Mouse (Mus musculus) ES-E14 (cell line): Measurements from ENCODE around the gene Map3k21. TPM values are rescaled to one million over a fixed set of nuclear protein-coding genes. Genes with fewer than 3 reads are reported as not detected.

Source experiments
- DNase-seq: peaks from one replicate; pipeline ENCODE4 v3.0.0-alpha.2; 2013; ENCODE audit warnings: low read depth, low spot score
- H3K27ac ChIP-seq: 2 replicates; pipeline ENCODE4 v1.5.1; 2012; ENCODE audit warnings: low read depth, mild to moderate bottlenecking, low read length, moderate library complexity, mixed read lengths; ENCODE audit not compliant: poor library complexity, insufficient read depth, severe bottlenecking
- H3K36me3 ChIP-seq: 2 replicates; pipeline ENCODE4 v1.6.1; 2012; ENCODE audit warnings: mild to moderate bottlenecking, low read length, moderate library complexity, mixed read lengths; ENCODE audit not compliant: control insufficient read depth, poor library complexity, insufficient read depth, severe bottlenecking
- H3K4me1 ChIP-seq, 2 experiments: fragments of 150-350 bp in 1 of 2; sonication (generic) in 1 of 2; 2 replicates each; pipeline ENCODE4 v1.6.1; 2012; ENCODE audit warnings: low read length in 2 of 2, mild to moderate bottlenecking in 1 of 2, mixed read lengths in 1 of 2; ENCODE audit not compliant: control insufficient read depth in 2 of 2, insufficient read depth in 2 of 2, poor library complexity in 1 of 2
- H3K4me3 ChIP-seq, 2 experiments: fragments of 150-350 bp in 1 of 2; sonication (generic) in 1 of 2; 2 replicates each; pipeline ENCODE4 v1.5.1; 2012; ENCODE audit warnings: low read length in 2 of 2, low read depth in 1 of 2, mild to moderate bottlenecking in 1 of 2, mixed read lengths in 1 of 2; ENCODE audit not compliant: insufficient read depth in 1 of 2, poor library complexity in 1 of 2, severe bottlenecking in 1 of 2
- H3K9ac ChIP-seq: 2 replicates; pipeline ENCODE4 v1.6.1; 2012; ENCODE audit warnings: low read depth, mild to moderate bottlenecking, low read length, mixed read lengths; ENCODE audit not compliant: poor library complexity, insufficient read depth, severe bottlenecking
- H3K9me3 ChIP-seq: fragments of 150-350 bp; sonication (generic); 2 replicates; pipeline ENCODE4 v1.6.1; 2012; ENCODE audit warnings: low read depth, mild to moderate bottlenecking, low read length; ENCODE audit not compliant: control insufficient read depth, insufficient read depth
- CHD2 ChIP-seq: IDR thresholded peaks from 2 replicates; pipeline ENCODE4 v1.6.1; 2014; ENCODE audit warnings: mild to moderate bottlenecking, low read depth, low read length, inconsistent platforms
- HCFC1 ChIP-seq: IDR thresholded peaks from 2 replicates; pipeline ENCODE4 v1.6.1; 2012; ENCODE audit warnings: low read length, inconsistent platforms, borderline replicate concordance; ENCODE audit not compliant: insufficient read depth
- MAFK ChIP-seq: IDR thresholded peaks from 2 replicates; pipeline ENCODE4 v1.6.1; 2014; ENCODE audit warnings: mild to moderate bottlenecking, low read depth, low read length, inconsistent platforms; ENCODE audit not compliant: insufficient read depth
- ZC3H11A ChIP-seq: IDR thresholded peaks from 2 replicates; pipeline ENCODE4 v1.6.1; 2012; ENCODE audit warnings: low read depth, mild to moderate bottlenecking, inconsistent platforms, low read length, borderline replicate concordance
- ZNF384 ChIP-seq: IDR thresholded peaks from 2 replicates; pipeline ENCODE4 v1.6.1; 2012; ENCODE audit warnings: low read depth, low read length, inconsistent platforms
- in situ Hi-C, 2 experiments: fragments of 600-800 bp; cut with MboI; formaldehyde crosslinking; loops; one replicate each; pipeline ENCODE4 v1.15.1; 2025; ENCODE audit warnings: low sequenced_read_pairs in 2 of 2, inconsistent platforms in 1 of 2; ENCODE audit not compliant: unreplicated experiment in 2 of 2
- total RNA-seq: library from RNA; depleted of rRNA; stranded (reverse); fragments of 300-350 nt; gene quantifications from 2 replicates; pipeline ENCODE4 v1.2.3, GENCODE M21; 2012; rRNA removed

Gene Map3k21
- total RNA-seq, result 0.04 and 0.11 TPM in 2 replicates

GRCm38 (mm10) chr8:125910365-125911228 lies at the start of gene Map3k21:
Gene Map3k21 (plus strand): TSS chr8:125910450.
- no peak within 1 kb of the TSS for H3K27ac ChIP-seq

GRCm38 (mm10) chr8:125866125-125866524 lies 44.1 kb upstream of the Map3k21 start:
- DNase-seq, result no peak
- H3K9ac ChIP-seq, result no peak overlapping the region
- no peak overlapping the region for H3K27ac ChIP-seq
- TF ChIP-seq HCFC1 (no peak), ZNF384 (no peak)
- in situ Hi-C loops, result loop anchor here in 1 of 2 experiments (5.0 to 10.0 kb wide), 2 partner anchors 294 to 681 kb away; no protein-coding TSS in a partner anchor
- peaks cover 4 to 7% of the 10 kb centered on the region in 2 experiments; a peak in 3 of 4 replicates for H3K4me1 ChIP-seq
- no peaks in the 10 kb centered on the region for H3K36me3 ChIP-seq
- H3K4me3 ChIP-seq, result no peak overlapping the region
- no peaks in the 10 kb centered on the region for H3K9me3 ChIP-seq

More at GRCm38 (mm10) chr8:125910365-125911228, at the start of gene Map3k21:
- in situ Hi-C loops, result no loop called here
- Histone ChIP-seq H3K9me3 (no peaks in the 10 kb centered on the region), H3K36me3 (no peaks in the 10 kb centered on the region), H3K4me3 (peak within 1 kb of the TSS; percentile 64 to 67), H3K9ac (peak within 1 kb of the TSS; percentile 41; the same call in 1 of the 2 replicates), H3K4me1 (no peaks in the 10 kb centered on the region)
- no peak for DNase-seq
- TF ChIP-seq CHD2, result no peak
- no peak for TF ChIP-seq ZC3H11A
- no peak for TF ChIP-seq HCFC1

GRCm38 (mm10) chr8:125868552-125868951 lies 41.7 kb upstream of the Map3k21 start:
- H3K27ac ChIP-seq, result no peak overlapping the region
- peaks cover 4 to 7% of the 10 kb centered on the region in 2 experiments; a peak in 3 of 4 replicates for H3K4me1 ChIP-seq
- peak; percentile 53 for DNase-seq
- in situ Hi-C loops, result loop anchor here in 1 of 2 experiments (5.0 to 10.0 kb wide), 2 partner anchors 296 to 684 kb away; no protein-coding TSS in a partner anchor
- no peak overlapping the region for H3K9ac ChIP-seq
- H3K4me3 ChIP-seq, result no peak overlapping the region
- H3K9me3 ChIP-seq, result no peaks in the 10 kb centered on the region
- no peak for TF ChIP-seq HCFC1
- TF ChIP-seq CHD2, result no peak
- no peak for TF ChIP-seq MAFK
- no peak for TF ChIP-seq ZC3H11A
- no peak for TF ChIP-seq ZNF384
- H3K36me3 ChIP-seq, result no peaks in the 10 kb centered on the region

- Histone ChIP-seq H3K4me1 (peaks cover 4 to 7% of the 10 kb centered on the region in 2 experiments; a peak in 3 of 4 replicates), H3K9ac (no peak overlapping the region), H3K27ac (no peak overlapping the region), H3K4me3 (no peak overlapping the region), H3K9me3 (no peaks in the 10 kb centered on the region), H3K36me3 (no peaks in the 10 kb centered on the region)
- TF ChIP-seq HCFC1 (no peak), ZC3H11A (no peak), MAFK (no peak), CHD2 (no peak), ZNF384 (no peak)
- in situ Hi-C loops, result loop anchor here in 1 of 2 experiments (5.0 to 10.0 kb wide), 2 partner anchors 297 to 685 kb away; no protein-coding TSS in a partner anchor
- no peak for DNase-seq
These were observed 40.5 kb upstream of the Map3k21 start for GRCm38 (mm10) chr8:125869739-125870138.
